Mouse (Mus musculus) heart, postnatal 0 days (tissue): ENCODE measurements at regions not wholly inside any gene's neighbourhood (a gene's known extent, or its start where the extent isn't known, plus 50 kb on each side); places are given as distances from the start of the nearest gene placed in this dataset.

Experiments used
- CTCF ChIP-seq: IDR thresholded peaks from 2 replicates; pipeline ENCODE4 v1.5.1; 2016; ENCODE audit warnings: antibody characterized with exemption, control low read depth, low read depth
- EP300 ChIP-seq: IDR thresholded peaks from 2 replicates; pipeline ENCODE4 v1.6.1; 2016; ENCODE audit warnings: antibody characterized with exemption, low read depth

DNA sequence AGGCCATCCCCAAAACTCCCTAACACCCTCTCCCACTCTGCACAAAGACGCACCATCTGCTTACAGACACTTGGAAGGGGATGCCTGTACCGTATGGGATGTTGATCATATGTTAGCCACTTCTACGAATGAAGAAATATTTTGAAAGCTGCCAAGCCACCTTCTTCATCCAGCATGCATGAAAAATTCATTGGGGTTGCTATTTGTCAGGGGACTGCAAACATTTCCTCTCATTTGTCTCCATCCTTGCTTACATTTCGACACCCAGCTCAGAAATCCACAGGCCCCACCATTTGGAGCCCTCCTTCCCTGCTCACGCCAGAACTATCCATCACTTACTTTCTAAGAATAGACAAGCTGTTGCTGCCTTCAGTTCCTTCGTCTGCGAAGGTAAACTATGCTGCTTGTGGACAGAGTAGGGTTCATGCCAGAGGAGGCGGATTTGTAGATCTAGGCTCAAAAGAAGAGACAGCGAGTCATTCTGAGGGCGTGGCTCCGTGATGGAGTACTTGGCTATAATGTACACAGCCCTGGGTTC, 51.2 kb upstream of the Cdh4 start:
- TF ChIP-seq EP300 = no peak
- TF ChIP-seq CTCF = no peak
